Mouse (Mus musculus): ENCODE measurements around the gene Kcnc1.

GRCm38 (mm10) chr7:46469542-46469941 is 73.2 kb downstream of the Kcnc1 start:
- TF ChIP-seq CTCF (IDR thresholded peaks at IDR 0.05; ENCODE audit: borderline replicate concordance, extremely low read depth, insufficient read depth, insufficient read length) (no peak), POLR2A (IDR thresholded peaks at IDR 0.05; ENCODE audit: borderline replicate concordance, extremely low read depth, insufficient read depth, insufficient read length, poor library complexity, severe bottlenecking) (no peak)

Measured in brain, embryonic 14.5 days (tissue).